Mouse (Mus musculus) heart, adult 2 months (tissue): ENCODE measurements around the gene Cnfn. TPM values are rescaled to one million over a fixed set of nuclear protein-coding genes. Genes with fewer than 3 reads are reported as not detected.

Experiments used
- DNase-seq, 2 experiments: peaks; one replicate each; pipeline ENCODE4 v3.0.0; 2021
- H3K27ac ChIP-seq: fragments of 200-600 bp; 2 replicates; pipeline ENCODE4 v1.8.1; 2022
- H3K27me3 ChIP-seq: fragments of 200-500 bp; 2 replicates; pipeline ENCODE4 v1.6.1; 2012; ENCODE audit warnings: mild to moderate bottlenecking, low read length, inconsistent platforms, mixed read lengths; ENCODE audit not compliant: control insufficient read depth, insufficient read depth
- H3K36me3 ChIP-seq: fragments of 200-500 bp; 2 replicates; pipeline ENCODE4 v1.6.1; 2012; ENCODE audit warnings: low read length, inconsistent platforms; ENCODE audit not compliant: control insufficient read depth, insufficient read depth
- H3K4me1 ChIP-seq: fragments of 200-500 bp; 2 replicates; pipeline ENCODE4 v1.6.1; 2011; ENCODE audit warnings: low read length; ENCODE audit not compliant: control insufficient read depth, insufficient read depth
- H3K4me3 ChIP-seq: fragments of 200-600 bp; 2 replicates; pipeline ENCODE4 v1.8.1; 2022
- H3K79me2 ChIP-seq: fragments of 200-500 bp; replicated peaks from 2 replicates; pipeline ENCODE4 v1.6.1; 2012; ENCODE audit warnings: mild to moderate bottlenecking, inconsistent platforms, low read length, moderate library complexity, mixed read lengths; ENCODE audit not compliant: control insufficient read depth, insufficient read depth
- H3K9ac ChIP-seq: fragments of 200-500 bp; 2 replicates; pipeline ENCODE4 v1.6.1; 2012; ENCODE audit warnings: low read depth, mild to moderate bottlenecking, control low read depth, inconsistent platforms, low read length, mixed read lengths
- CTCF ChIP-seq: fragments of 200-600 bp; IDR thresholded peaks from 2 replicates; pipeline ENCODE4 v1.8.1; 2022; ENCODE audit warnings: antibody characterized with exemption, mild to moderate bottlenecking, moderate library complexity
- EP300 ChIP-seq: fragments of 200-500 bp; IDR thresholded peaks from 2 replicates; pipeline ENCODE4 v1.6.1; 2011; ENCODE audit warnings: low read depth, low read length, control low read depth; ENCODE audit not compliant: insufficient read depth
- POLR2A ChIP-seq: fragments of 200-500 bp; IDR thresholded peaks from 2 replicates; pipeline ENCODE4 v1.6.1; 2011; ENCODE audit warnings: mild to moderate bottlenecking, low read depth, low read length, control low read depth; ENCODE audit not compliant: insufficient read depth
- WGBS: fragments of 180-500 bp; shearing (Covaris S2); methylation state at CpG from one replicate; pipeline ENCODE4 v1.1.7; 2018; 5-methylcytosine and 5-hydroxymethylcytosine counted together
- intact Hi-C: fragments of 180-260 bp; cut with DNase I; formaldehyde crosslinking; loops from one replicate; pipeline ENCODE4 v1.15.1; 2025
- polyA plus RNA-seq: library from polyadenylated mRNA; depleted of rRNA; stranded (reverse); fragments of >200 nt; gene quantifications from 2 replicates; pipeline ENCODE4 v1.2.3, GENCODE M21; 2012
- total RNA-seq, 2 experiments: library from RNA; stranded (reverse); gene quantifications; 2 replicates each; pipeline ENCODE4 v1.2.3; 2021

The Cnfn gene
- total and polyA plus RNA-seq, 3 experiments: not detected

DNA sequence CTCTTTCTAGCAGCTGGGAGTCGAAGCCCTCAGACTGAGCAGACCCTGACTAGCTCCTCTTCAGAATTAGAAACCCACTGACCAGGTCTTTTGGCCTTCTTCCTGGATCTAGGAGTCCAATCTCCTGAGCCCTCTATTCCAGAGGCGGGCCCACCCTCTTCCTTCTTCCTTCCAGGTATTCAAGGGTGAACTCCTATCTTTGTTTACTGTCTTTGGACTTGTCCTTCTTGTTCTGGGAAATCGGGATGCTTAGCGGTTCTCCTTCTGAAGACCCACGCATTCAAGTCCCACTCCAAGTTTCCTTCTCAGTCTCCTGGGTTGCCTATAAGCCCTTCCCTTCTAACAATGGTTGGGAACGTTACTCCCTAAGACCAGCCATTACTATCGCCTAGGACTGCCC, 19.4 kb upstream of the Cnfn start:
- TF ChIP-seq POLR2A (peak; percentile 68), CTCF (no peak), EP300 (peak; percentile 66; the same call in 1 of the 2 replicates)
- peak; percentile 44 to 62 for DNase-seq
- H3K27ac ChIP-seq: peak overlapping the region; percentile 96
- peaks cover 35% of the 10 kb centered on the region for H3K4me1 ChIP-seq
- intact Hi-C loops: loop anchor here (2.0 kb wide), 1 partner anchor 44 kb away; no protein-coding TSS in a partner anchor
- 49% methylated on average over 7 of the region's 7 CpGs for WGBS
- H3K4me3 ChIP-seq: peak overlapping the region; percentile 67
- peaks cover 4% of the 10 kb centered on the region; the same call in 1 of the 2 replicates for H3K79me2 ChIP-seq
- H3K36me3 ChIP-seq: peaks cover 9% of the 10 kb centered on the region; the same call in 1 of the 2 replicates
- no peaks in the 10 kb centered on the region for H3K27me3 ChIP-seq
- H3K9ac ChIP-seq: peak overlapping the region; percentile 57

DNA sequence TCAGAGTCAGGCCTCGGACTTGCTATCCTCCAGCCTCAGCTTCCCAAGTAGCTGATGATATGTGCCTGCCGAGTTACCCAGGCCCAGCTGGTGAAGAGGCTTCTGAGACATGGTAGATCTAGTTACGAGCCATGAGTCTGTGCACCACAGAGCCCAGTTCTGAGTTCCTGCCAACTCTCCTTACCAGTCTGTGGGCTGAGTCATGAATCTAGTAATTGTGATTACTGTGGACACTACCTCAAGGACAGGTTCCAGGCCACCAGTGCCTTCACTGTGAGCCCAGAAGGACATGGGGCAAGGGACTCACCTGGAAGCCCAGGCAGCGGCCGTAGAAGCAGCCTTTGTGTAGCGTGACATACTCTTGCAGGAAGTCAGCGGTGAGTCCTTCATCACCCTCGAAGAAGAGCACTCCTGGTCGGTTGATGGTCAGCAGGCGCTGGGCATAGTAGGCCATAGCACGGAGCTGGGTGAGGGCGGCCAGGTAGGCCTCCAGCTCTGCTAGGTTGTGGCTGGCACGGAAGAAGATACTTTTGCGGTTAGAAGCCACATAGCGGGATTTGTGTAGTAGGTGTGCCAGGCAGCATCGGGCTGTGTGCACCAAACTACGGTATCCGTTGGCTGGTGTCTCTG, 18.4 kb upstream of the Cnfn start:
- Histone ChIP-seq H3K4me1 (peaks cover 32% of the 10 kb centered on the region), H3K36me3 (peaks cover 9% of the 10 kb centered on the region; the same call in 1 of the 2 replicates), H3K4me3 (peak overlapping the region; percentile 67), H3K9ac (peak overlapping the region; percentile 57), H3K27ac (peak overlapping the region; percentile 96), H3K27me3 (no peaks in the 10 kb centered on the region), H3K79me2 (peaks cover 4% of the 10 kb centered on the region; the same call in 1 of the 2 replicates)
- TF ChIP-seq CTCF (no peak), EP300 (no peak), POLR2A (no peak)
- intact Hi-C loops: loop anchor here (2.0 kb wide), 1 partner anchor 45 kb away; no protein-coding TSS in a partner anchor
- DNase-seq: peak; percentile 33 to 36
- 59% methylated on average over 18 of the region's 18 CpGs for WGBS

DNA sequence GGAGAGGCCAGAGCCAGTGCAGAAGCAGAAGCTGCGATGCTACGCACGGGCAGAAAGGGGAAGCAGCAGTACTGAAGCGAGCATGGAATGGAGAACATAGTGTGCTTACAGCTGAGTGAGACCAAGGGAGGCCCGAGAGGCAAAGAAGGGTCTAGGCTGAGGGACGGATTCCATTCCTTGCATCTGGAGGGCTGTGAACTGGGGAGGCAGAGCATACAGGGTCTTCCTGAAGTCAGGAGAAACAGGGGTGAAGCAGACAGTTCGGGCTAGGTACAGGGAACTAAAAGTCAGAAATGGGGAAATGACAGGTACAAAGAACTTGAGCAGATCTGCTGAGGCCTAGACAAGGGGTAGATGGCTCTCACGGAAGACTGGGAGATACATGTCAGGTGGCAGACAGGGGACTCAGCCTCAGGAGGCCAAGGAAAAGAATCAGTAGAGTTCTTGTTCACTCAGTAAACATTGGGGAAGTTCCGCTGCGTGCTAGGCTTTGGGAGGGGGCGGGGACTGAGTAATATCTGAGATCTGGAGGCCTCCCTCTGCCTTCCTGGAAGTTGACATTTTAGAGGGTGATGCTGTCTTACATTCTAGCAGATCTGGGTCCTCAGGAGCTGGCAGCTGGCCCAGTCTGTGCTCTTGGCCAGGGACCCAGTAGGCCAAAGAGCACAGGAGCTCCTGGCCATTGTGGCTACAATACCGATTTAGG, 16.5 kb upstream of the Cnfn start:
- Histone ChIP-seq H3K36me3 (peaks cover 9% of the 10 kb centered on the region), H3K27ac (peak overlapping the region; percentile 96), H3K9ac (peak overlapping the region; percentile 31), H3K27me3 (no peaks in the 10 kb centered on the region), H3K4me1 (peaks cover 28% of the 10 kb centered on the region), H3K79me2 (no peaks in the 10 kb centered on the region), H3K4me3 (peak overlapping the region; percentile 67)
- WGBS: 26% methylated on average over 12 of the region's 12 CpGs
- peak; percentile 91 to 92 for DNase-seq
- intact Hi-C loops: no loop called here
- TF ChIP-seq POLR2A (peak; percentile 70), CTCF (no peak), EP300 (peak; percentile 88; the same call in 1 of the 2 replicates)

DNA sequence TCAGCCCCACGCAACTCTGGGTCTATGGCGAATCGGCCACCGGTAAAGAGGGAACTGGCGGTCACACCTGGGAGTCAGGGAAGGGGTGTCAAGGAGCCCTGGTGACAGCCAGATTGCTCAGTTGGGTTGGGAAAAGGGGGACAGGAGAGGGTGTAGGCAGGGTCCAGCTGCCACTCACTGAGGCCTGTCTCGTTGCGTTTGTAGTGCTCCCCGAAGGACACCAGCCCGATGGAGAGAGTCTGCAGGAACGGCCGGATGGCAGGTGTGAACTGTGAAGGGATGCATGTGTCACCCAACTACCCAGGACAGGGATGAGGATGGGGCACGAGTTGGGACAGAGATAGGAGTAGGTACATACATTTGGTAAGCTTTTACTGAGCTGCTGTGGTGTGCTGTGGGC, 15.7 kb upstream of the Cnfn start:
- Histone ChIP-seq H3K27ac (peak overlapping the region; percentile 96), H3K9ac (no peak overlapping the region), H3K27me3 (no peaks in the 10 kb centered on the region), H3K4me1 (peaks cover 21% of the 10 kb centered on the region), H3K79me2 (no peaks in the 10 kb centered on the region), H3K36me3 (peaks cover 12% of the 10 kb centered on the region), H3K4me3 (peak overlapping the region; percentile 67)
- WGBS: 88% methylated on average over 12 of the region's 12 CpGs
- no peak for TF ChIP-seq CTCF
- no peak for TF ChIP-seq EP300
- no peak for TF ChIP-seq POLR2A
- DNase-seq: peak in 1 of 2 experiments; percentile 20
- intact Hi-C loops: no loop called here

DNA sequence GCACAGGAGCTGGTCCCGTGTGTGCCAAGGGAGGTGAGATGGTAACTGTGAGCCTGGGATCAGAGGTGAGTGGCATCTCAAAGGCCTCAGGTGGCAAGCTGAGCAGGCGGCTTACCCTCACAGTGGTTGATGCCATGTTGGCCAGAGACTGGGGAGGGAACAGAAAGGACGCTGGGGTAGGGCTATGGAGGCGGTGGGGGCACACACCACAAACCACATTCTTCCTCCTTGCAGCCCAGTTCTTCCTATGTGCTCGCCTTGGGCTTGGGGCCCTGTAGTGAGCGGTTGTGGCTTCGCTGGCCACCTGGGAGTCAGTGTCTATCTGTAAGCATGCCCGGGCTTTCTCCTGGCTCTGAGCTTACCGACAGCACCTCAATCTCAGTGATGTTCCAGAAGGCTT, 15.3 kb upstream of the Cnfn start:
- peak in 1 of 2 experiments; percentile 29 for DNase-seq
- Histone ChIP-seq H3K27me3 (no peaks in the 10 kb centered on the region), H3K9ac (no peak overlapping the region), H3K79me2 (no peaks in the 10 kb centered on the region), H3K4me3 (no peak overlapping the region), H3K36me3 (peaks cover 12% of the 10 kb centered on the region), H3K27ac (no peak overlapping the region), H3K4me1 (peaks cover 19% of the 10 kb centered on the region)
- intact Hi-C loops: no loop called here
- no peak for TF ChIP-seq POLR2A
- no peak for TF ChIP-seq EP300
- no peak for TF ChIP-seq CTCF
- 83% methylated on average over 9 of the region's 9 CpGs for WGBS

DNA sequence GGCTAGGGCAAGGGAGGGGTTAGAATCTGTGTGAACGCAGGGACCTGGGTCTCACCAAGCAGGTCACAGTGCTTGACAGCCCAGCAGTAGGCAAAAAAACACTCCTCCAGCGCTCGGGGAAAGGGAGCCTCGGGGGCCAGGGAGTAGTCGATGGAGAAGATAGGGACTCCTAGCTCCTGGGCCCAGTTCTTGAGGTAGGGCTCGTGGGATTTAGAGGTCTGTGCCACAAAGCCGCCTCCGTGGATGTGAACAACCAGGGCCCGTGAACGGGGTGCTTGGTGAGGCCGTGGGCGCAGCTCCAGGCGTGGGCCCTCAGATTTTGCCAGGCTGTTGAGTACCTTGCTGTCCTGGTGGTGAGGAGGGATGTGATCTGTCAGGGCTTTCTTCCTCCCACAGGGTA, 14.8 kb upstream of the Cnfn start:
- H3K4me3 ChIP-seq: no peak overlapping the region
- DNase-seq: no peak
- H3K9ac ChIP-seq: no peak overlapping the region
- H3K4me1 ChIP-seq: peaks cover 19% of the 10 kb centered on the region
- intact Hi-C loops: no loop called here
- 89% methylated on average over 13 of the region's 13 CpGs for WGBS
- TF ChIP-seq POLR2A (no peak), CTCF (no peak), EP300 (no peak)
- H3K27ac ChIP-seq: no peak overlapping the region
- peaks cover 12% of the 10 kb centered on the region for H3K36me3 ChIP-seq
- no peaks in the 10 kb centered on the region for H3K27me3 ChIP-seq
- H3K79me2 ChIP-seq: no peaks in the 10 kb centered on the region
